Mouse (Mus musculus) 3T3-L1 (cell line): ENCODE measurements at regions not wholly inside any gene's neighbourhood (a gene's known extent, or its start where the extent isn't known, plus 50 kb on each side); places are given as distances from the start of the nearest gene placed in this dataset.
A peak's percentile ranks its signal among the peaks of the same experiment; 100 is the strongest.

Experiments
- DNase-seq: peaks from one replicate; pipeline ENCODE4 v3.0.0-alpha.2; 2015; ENCODE audit warnings: low read depth, low spot score

- no peak for DNase-seq
These were observed 873.2 kb downstream of the Slc22a22 start for GRCm38 (mm10) chr15:56604266-56604665.

- DNase-seq, result peak; percentile 74
These were observed 884.8 kb downstream of the Slc22a22 start for GRCm38 (mm10) chr15:56592656-56593055.

GRCm38 (mm10) chr15:56580745-56581515 is 896.5 kb downstream of the Slc22a22 start:
- DNase-seq, result peak; percentile 75

- DNase-seq, result peak; percentile 35
These were observed 914.2 kb downstream of the Slc22a22 start for GRCm38 (mm10) chr15:56563192-56563591.

- DNase-seq, result no peak
These were observed 914.6 kb downstream of the Slc22a22 start for GRCm38 (mm10) chr15:56562785-56563184.

GRCm38 (mm10) chr15:56562143-56562542 is 915.3 kb downstream of the Slc22a22 start:
- DNase-seq, result no peak

GRCm38 (mm10) chr15:56554386-56554785 is 923.0 kb downstream of the Slc22a22 start:
- peak; percentile 90 for DNase-seq

- DNase-seq, result no peak
These were observed 923.6 kb downstream of the Slc22a22 start for GRCm38 (mm10) chr15:56553851-56554250.

GRCm38 (mm10) chr15:56531529-56531928 is 945.9 kb downstream of the Slc22a22 start:
- DNase-seq, result no peak

GRCm38 (mm10) chr15:56518379-56518778 is 959.0 kb downstream of the Slc22a22 start:
- DNase-seq, result no peak

- DNase-seq, result no peak
These were observed 961.3 kb downstream of the Slc22a22 start for GRCm38 (mm10) chr15:56516095-56516494.

GRCm38 (mm10) chr15:56498774-56499173 is 978.7 kb downstream of the Slc22a22 start:
- DNase-seq, result peak; percentile 39

- DNase-seq, result no peak
These were observed 979.7 kb downstream of the Slc22a22 start for GRCm38 (mm10) chr15:56497757-56498156.

GRCm38 (mm10) chr15:56496355-56496754 is 981.1 kb downstream of the Slc22a22 start:
- DNase-seq, result peak; percentile 55

- peak; percentile 85 for DNase-seq
These were observed 991.5 kb downstream of the Slc22a22 start for GRCm38 (mm10) chr15:56485931-56486330.

- peak; percentile 45 for DNase-seq
These were observed 992.7 kb downstream of the Slc22a22 start for GRCm38 (mm10) chr15:56484693-56485092.

GRCm38 (mm10) chr15:56479682-56480081 is 997.7 kb downstream of the Slc22a22 start:
- DNase-seq, result peak; percentile 49

GRCm38 (mm10) chr15:56479015-56479414 is 998.4 kb downstream of the Slc22a22 start:
- peak; percentile 36 for DNase-seq

GRCm38 (mm10) chr15:56473679-56474078 is 1003.7 kb downstream of the Slc22a22 start:
- DNase-seq, result peak; percentile 36

GRCm38 (mm10) chr15:56451881-56452280 is 1025.5 kb downstream of the Slc22a22 start:
- DNase-seq, result no peak

- DNase-seq, result no peak
These were observed 1029.3 kb downstream of the Slc22a22 start for GRCm38 (mm10) chr15:56448015-56448645.

- DNase-seq, result peak; percentile 52
These were observed 1037.3 kb downstream of the Slc22a22 start for GRCm38 (mm10) chr15:56440171-56440570.

GRCm38 (mm10) chr15:56438370-56438769 is 1039.1 kb downstream of the Slc22a22 start:
- peak; percentile 60 for DNase-seq
